Mouse (Mus musculus) intestine, embryonic 15.5 days (tissue): ENCODE results near the gene Cblb. TPM values are rescaled to one million over a fixed set of nuclear protein-coding genes. Genes with fewer than 3 reads are reported as not detected.

Source experiments
- ATAC-seq: fragments of 200-750 bp; cut with Nextera tagmentation; 2 replicates; pipeline ENCODE4 v1.8.0; 2017; ENCODE audit warnings: moderate TSS enrichment, moderate library complexity
- H3K27ac ChIP-seq: fragments of 300-500 bp; sonication (generic); 2 replicates; pipeline ENCODE4 v1.5.1; 2015; ENCODE audit warnings: mild to moderate bottlenecking, inconsistent platforms
- H3K27me3 ChIP-seq: fragments of 300-500 bp; sonication (generic); replicated peaks from 2 replicates; pipeline ENCODE4 v1.6.1; 2015; ENCODE audit warnings: inconsistent platforms
- H3K36me3 ChIP-seq: fragments of 300-500 bp; sonication (generic); 2 replicates; pipeline ENCODE4 v1.6.1; 2015; ENCODE audit warnings: inconsistent platforms
- H3K4me1 ChIP-seq: fragments of 300-500 bp; sonication (generic); replicated peaks from 2 replicates; pipeline ENCODE4 v1.6.1; 2015; ENCODE audit warnings: inconsistent platforms
- H3K4me2 ChIP-seq: fragments of 300-500 bp; sonication (generic); replicated peaks from 2 replicates; pipeline ENCODE4 v1.6.1; 2015; ENCODE audit warnings: mild to moderate bottlenecking, inconsistent platforms
- H3K4me3 ChIP-seq: fragments of 300-500 bp; sonication (generic); replicated peaks from 2 replicates; pipeline ENCODE4 v1.5.1; 2015; ENCODE audit warnings: inconsistent platforms
- H3K9ac ChIP-seq: fragments of 300-500 bp; sonication (generic); 2 replicates; pipeline ENCODE4 v1.6.1; 2015; ENCODE audit warnings: inconsistent platforms
- H3K9me3 ChIP-seq: fragments of 300-500 bp; sonication (generic); 2 replicates; pipeline ENCODE4 v1.6.1; 2016; ENCODE audit warnings: inconsistent platforms
- WGBS: fragments of 180-500 bp; shearing (Covaris S2); methylation state at CpG from one replicate; pipeline ENCODE4 v1.1.7; 2015; 5-methylcytosine and 5-hydroxymethylcytosine counted together
- polyA plus RNA-seq: library from polyadenylated mRNA; unstranded; fragments of >200 nt; fragmentation: Nextera tagmentation; extraction: Ambion mirVana; gene quantifications from 2 replicates; pipeline ENCODE4 v1.2.1, GENCODE M21; 2015

Cblb gene
- polyA plus RNA-seq, 1 experiment from 2014 or later, result 7.0 TPM

DNA sequence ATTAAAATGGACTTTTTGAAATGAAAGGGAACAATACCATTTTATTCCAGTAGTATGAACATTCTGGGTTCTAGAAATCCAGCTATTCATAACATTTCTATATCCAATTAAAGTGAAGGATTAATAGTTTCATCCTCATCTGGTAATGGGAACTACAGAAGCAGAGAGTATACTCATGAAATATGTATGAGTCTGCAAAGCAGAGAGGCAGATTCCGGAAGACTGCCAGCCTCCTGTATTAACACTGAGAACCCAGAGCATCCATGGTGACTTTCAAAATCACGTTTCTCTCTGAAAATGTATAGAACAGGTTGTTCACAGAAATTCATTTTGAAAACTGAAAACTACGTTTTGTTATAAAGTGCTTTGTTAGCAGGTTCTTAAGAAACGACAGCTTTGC, 83.4 kb downstream of the Cblb start:
- no peak overlapping the region for H3K9ac ChIP-seq
- no peaks in the 10 kb centered on the region for H3K9me3 ChIP-seq
- no peak for ATAC-seq
- no peaks in the 10 kb centered on the region for H3K4me1 ChIP-seq
- no peak overlapping the region for H3K27ac ChIP-seq
- no peak overlapping the region for H3K4me3 ChIP-seq
- WGBS, result 49% methylated on average over 4 of the region's 4 CpGs
- no peaks in the 10 kb centered on the region for H3K27me3 ChIP-seq
- no peak overlapping the region for H3K4me2 ChIP-seq
- H3K36me3 ChIP-seq, result no peaks in the 10 kb centered on the region

DNA sequence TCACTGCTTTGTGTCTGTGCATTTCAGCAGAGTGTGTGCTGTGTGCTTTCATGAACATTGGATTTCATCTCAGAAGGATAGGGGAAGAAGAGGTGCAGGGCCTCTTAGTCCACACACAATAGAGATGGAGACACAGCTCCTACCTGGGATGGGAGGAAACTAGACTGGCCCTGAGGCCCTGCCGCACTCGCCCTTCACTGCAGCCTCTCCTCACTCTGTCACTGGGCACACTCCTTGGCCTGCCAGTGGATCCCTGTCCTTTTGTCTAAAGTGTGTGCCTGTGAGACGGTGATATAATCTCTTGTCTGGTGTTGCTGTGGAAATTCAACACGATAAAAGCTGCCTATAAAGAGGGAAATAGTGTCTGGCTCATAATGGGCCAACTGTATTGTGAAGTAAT, 88.0 kb downstream of the Cblb start:
- Histone ChIP-seq H3K36me3 (no peaks in the 10 kb centered on the region), H3K27me3 (no peaks in the 10 kb centered on the region), H3K9ac (no peak overlapping the region), H3K4me2 (no peak overlapping the region), H3K27ac (no peak overlapping the region), H3K4me1 (no peaks in the 10 kb centered on the region), H3K4me3 (no peak overlapping the region), H3K9me3 (no peaks in the 10 kb centered on the region)
- 73% methylated on average over 4 of the region's 4 CpGs for WGBS
- ATAC-seq, result peak; percentile 69

DNA sequence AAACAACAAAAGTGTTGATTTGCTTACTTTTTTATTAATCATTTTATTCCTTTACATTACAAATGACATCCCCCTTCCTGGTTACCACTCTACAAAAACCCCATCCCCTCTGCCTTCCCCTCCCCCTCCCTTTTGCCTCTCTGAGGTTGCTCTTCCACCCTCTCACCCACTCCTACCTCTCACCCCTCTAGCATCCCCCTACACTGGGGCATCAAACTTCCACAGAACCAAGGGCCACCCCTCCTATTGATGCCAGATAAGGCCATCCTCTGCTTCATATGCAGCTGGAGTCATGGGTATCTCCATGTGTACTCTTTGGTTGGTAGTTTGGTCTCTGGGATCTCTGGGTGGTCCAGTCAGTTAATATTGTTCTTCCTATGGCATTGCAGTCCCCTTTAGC, 93.9 kb downstream of the Cblb start:
- H3K9me3 ChIP-seq, result no peaks in the 10 kb centered on the region
- H3K9ac ChIP-seq, result no peak overlapping the region
- H3K27ac ChIP-seq, result no peak overlapping the region
- no peak overlapping the region for H3K4me3 ChIP-seq
- no peaks in the 10 kb centered on the region for H3K4me1 ChIP-seq
- no peaks in the 10 kb centered on the region for H3K27me3 ChIP-seq
- H3K4me2 ChIP-seq, result no peak overlapping the region
- no peaks in the 10 kb centered on the region for H3K36me3 ChIP-seq
- no peak for ATAC-seq

DNA sequence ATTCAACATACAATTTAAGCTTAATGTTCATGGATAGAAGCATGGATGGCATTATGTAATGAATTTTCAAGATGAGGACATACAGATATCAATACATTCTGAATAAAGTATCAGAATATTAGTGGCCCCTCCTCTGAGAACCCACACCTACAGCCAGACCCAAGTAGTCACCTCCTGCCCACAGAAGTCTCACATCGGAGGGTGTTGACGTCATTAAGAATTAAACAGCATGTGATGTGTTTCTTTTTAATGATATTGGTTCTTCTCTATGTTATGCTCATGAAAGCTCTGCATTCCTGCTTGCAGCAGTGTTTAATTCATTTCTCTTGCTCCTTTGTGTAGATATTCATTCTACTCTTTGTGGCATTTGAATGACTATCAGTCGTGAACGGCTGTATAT, 94.9 kb downstream of the Cblb start:
- Histone ChIP-seq H3K27me3 (no peaks in the 10 kb centered on the region), H3K36me3 (no peaks in the 10 kb centered on the region), H3K4me3 (no peak overlapping the region), H3K9me3 (no peaks in the 10 kb centered on the region), H3K9ac (no peak overlapping the region), H3K4me2 (no peak overlapping the region), H3K4me1 (no peaks in the 10 kb centered on the region), H3K27ac (no peak overlapping the region)
- ATAC-seq, result no peak
- 94% methylated on average over 4 of the region's 4 CpGs for WGBS

DNA sequence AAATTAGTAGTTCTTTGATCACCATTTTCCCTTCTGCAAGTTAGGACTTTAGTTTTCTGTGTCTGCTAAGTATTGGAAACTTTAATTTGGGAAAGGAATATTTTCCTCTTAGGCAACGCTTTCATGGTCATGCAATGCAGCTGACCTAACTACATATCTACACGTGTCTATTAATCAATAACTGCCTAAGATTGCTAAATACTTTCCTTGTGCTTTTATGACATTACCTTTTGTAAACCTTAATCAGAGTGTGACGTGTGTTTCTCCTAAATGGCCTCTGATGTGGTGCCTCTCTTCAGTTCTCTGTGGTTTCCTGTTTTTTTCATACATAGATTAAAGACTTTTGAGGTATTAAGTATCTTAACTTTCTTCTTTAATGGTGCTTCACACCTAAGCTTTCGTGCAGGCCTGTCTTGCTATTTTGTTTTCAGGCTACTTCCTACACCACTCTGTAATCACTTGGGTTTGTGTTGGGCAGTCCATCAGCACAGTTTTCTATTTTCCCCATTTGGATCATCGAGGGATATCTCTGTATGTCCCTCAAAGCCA, 98.4 kb downstream of the Cblb start:
- Histone ChIP-seq H3K36me3 (no peaks in the 10 kb centered on the region), H3K27ac (no peak overlapping the region), H3K27me3 (no peaks in the 10 kb centered on the region), H3K4me1 (no peaks in the 10 kb centered on the region), H3K4me2 (no peak overlapping the region), H3K4me3 (no peak overlapping the region), H3K9ac (no peak overlapping the region), H3K9me3 (no peaks in the 10 kb centered on the region)
- 74% methylated on average over 5 of the region's 5 CpGs for WGBS
- peak; percentile 88 for ATAC-seq

DNA sequence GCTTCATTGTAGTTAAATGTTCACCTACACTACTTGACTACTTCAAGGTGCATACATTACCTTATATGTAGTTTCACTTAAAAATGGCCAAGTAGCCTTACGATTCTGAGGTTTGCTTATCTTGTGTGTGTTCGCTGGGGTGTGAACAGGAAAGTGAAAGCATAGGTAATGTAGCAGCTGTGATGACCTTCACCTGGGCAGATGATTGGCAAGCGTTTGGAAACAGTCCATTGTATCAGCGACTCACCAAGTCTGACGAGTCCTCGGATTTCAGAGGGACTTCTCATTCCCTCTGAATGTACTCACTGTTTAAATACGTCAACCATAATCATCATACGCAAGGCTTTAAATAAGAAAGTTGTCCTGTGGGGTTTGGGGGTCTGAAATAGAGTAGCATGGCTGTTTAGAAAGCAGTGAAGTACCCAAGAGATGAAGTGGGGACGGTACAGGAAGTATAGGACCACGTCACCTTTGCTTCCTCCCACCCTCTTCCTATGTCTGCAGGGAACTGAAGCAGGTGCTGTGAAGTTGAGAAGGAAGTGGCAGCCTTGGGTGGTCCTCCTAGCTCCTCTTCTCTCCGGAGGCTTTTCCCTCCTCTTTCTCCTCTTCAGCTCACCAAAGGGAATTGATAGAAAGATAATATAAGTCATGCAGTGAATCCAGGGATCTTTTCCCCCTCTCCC, 101.9 kb downstream of the Cblb start:
- Histone ChIP-seq H3K4me1 (no peaks in the 10 kb centered on the region), H3K4me2 (no peak overlapping the region), H3K9me3 (no peaks in the 10 kb centered on the region), H3K27me3 (no peaks in the 10 kb centered on the region), H3K36me3 (0 out of 2 replicates have a peak, but pooled peaks cover 2% of the 10 kb centered on the region), H3K4me3 (no peak overlapping the region), H3K27ac (no peak overlapping the region), H3K9ac (no peak overlapping the region)
- 75% methylated on average over 11 of the region's 11 CpGs for WGBS
- ATAC-seq, result no peak

DNA sequence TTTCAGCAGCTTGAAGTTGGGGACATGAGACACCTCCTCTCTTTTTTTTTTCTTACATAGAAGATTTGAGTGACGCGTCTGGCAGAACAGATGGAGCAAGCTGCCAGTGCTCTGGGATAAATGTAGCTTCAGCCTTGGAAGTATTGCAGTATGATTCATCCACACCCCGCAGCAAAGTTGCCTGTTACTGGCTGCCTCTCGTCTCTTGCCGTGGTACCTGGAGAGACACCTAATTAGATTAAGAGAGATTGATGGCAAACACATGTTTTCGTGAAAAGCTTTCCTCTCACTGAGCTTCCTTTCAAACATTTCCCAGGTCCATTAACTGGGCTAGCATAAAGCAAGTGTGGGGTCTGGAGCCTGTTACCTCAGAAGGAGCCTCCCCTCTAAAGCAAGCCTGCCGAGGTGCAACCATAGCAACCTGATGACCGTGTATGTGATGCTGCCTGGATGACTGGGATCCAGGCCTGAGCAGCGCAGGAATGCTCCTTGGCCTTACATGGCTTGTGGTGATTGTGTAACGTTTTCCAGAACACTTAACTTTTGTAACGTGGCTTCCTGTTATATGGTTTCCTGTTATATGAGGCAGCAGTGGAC, 103.7 kb downstream of the Cblb start:
- H3K36me3 ChIP-seq, result 0 out of 2 replicates have a peak, but pooled peaks cover 2% of the 10 kb centered on the region
- H3K9me3 ChIP-seq, result no peaks in the 10 kb centered on the region
- H3K4me1 ChIP-seq, result no peaks in the 10 kb centered on the region
- H3K9ac ChIP-seq, result no peak overlapping the region
- 0 out of 2 replicates have a peak, but pooled peaks have one; percentile 36 for ATAC-seq
- H3K4me2 ChIP-seq, result no peak overlapping the region
- no peak overlapping the region for H3K4me3 ChIP-seq
- no peak overlapping the region for H3K27ac ChIP-seq
- no peaks in the 10 kb centered on the region for H3K27me3 ChIP-seq
- whole genome bisulfite sequencing, result 46% methylated on average over 11 of the region's 11 CpGs

DNA sequence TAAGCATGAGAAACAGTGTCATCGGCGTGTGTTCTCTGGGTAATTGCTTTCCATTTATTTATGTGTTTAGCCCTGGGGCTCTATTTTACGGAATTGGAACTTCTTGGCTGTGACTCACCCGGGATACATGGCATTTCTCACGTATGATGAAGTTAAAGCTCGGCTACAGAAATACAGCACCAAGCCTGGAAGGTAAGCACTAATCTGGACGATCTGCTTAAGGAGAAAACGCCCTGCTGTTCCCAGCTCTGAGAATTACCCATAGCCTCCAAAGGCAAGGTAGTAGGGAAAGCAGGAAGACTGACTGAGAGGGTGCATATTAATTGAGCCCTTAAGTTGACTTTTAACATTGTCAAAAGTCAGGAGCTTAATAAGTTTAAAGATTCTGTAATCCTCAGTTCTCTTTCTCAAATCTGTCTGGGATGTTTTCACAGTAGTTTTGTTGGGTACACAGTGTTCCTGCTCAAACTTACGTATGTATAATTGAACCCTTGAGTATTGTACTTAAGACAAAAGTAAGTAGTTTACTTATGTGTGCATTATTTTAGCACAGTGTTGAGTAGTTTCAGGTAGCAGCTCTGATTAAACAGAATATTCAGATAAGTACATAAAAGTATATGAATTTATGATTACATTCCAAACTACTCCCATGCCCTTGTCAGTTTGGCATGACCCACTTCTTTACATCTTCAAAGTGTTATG, 104.8 kb downstream of the Cblb start:
- 88% methylated on average over 9 of the region's 9 CpGs for WGBS
- H3K4me3 ChIP-seq, result no peak overlapping the region
- H3K27ac ChIP-seq, result no peak overlapping the region

DNA sequence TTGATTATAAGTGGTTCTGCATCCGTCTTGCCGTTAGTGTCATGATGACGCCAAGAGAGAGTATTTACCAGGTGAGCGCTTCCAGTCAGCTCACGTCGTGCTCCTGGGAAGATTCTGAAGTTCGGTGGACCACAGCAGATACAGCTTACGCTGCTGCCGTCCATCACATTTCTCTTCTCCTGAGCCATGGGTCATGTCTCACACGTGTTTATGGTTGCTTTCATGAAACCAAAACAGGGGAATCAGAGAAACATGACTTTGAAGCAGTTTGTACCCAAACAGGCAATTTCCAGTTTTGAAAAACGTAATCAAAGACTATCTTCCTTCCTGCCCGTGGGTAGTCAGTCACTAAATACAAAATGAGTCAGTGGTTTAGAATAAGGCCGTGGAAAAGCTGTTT, 112.1 kb downstream of the Cblb start:
- H3K9me3 ChIP-seq, result no peaks in the 10 kb centered on the region
- no peak for ATAC-seq
- H3K27me3 ChIP-seq, result no peaks in the 10 kb centered on the region
- no peak overlapping the region for H3K27ac ChIP-seq
- no peaks in the 10 kb centered on the region for H3K36me3 ChIP-seq
- no peak overlapping the region for H3K9ac ChIP-seq
- H3K4me1 ChIP-seq, result no peaks in the 10 kb centered on the region
- H3K4me3 ChIP-seq, result no peak overlapping the region
- 93% methylated on average over 13 of the region's 13 CpGs for WGBS
- no peak overlapping the region for H3K4me2 ChIP-seq

More for the DNA sequence above, 104.8 kb downstream of the Cblb start:
- no peaks in the 10 kb centered on the region for H3K27me3 ChIP-seq
- H3K36me3 ChIP-seq, result 0 out of 2 replicates have a peak, but pooled peaks cover 2% of the 10 kb centered on the region
- no peak for ATAC-seq
- H3K9ac ChIP-seq, result no peak overlapping the region
- H3K4me2 ChIP-seq, result no peak overlapping the region
- no peaks in the 10 kb centered on the region for H3K9me3 ChIP-seq
- H3K4me1 ChIP-seq, result no peaks in the 10 kb centered on the region

DNA sequence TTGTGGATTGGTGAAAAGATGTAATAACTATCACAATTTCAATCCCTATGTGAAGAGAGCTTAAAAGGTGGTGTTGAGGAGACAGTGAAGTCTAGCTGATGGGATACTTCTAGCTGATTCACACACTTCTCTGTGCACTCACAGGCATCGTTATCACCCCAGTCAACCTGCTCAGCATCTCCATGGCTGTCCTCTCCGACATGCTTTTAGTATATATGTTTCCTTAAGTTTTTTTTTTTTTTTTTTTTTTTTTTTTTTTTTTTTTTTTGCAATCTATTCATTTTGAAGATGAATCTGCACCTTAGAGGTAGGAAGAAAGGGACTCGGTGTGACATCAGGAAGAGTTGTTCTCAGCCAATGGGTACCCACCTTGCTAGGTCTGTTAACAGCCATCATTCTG, 112.8 kb downstream of the Cblb start:
- H3K4me1 ChIP-seq, result no peaks in the 10 kb centered on the region
- no peak overlapping the region for H3K27ac ChIP-seq
- ATAC-seq, result no peak
- no peak overlapping the region for H3K9ac ChIP-seq
- no peaks in the 10 kb centered on the region for H3K27me3 ChIP-seq
- H3K36me3 ChIP-seq, result no peaks in the 10 kb centered on the region
- no peak overlapping the region for H3K4me2 ChIP-seq
- no peak overlapping the region for H3K4me3 ChIP-seq
- no peaks in the 10 kb centered on the region for H3K9me3 ChIP-seq
- 99% methylated on average over 3 of the region's 3 CpGs for WGBS

DNA sequence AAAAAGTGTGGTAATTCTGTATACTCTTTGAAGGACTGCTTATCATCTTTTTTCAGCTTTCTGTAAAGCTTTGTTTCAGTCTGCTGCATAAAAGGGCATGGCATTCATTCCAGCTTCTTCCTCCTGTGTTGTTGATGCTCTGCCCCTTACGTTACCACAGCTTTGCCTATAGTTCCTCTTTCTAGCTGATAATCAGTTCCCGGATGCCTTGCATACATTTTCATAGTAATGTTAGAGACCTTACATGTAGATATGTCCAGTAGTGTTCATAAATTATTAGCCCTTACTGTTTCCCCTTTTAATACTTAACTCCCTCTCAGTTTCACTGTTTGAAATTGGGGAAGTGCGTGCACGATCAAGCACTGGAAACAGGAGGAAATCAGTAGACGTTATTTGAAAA, 113.8 kb downstream of the Cblb start:
- Histone ChIP-seq H3K27ac (no peak overlapping the region), H3K4me1 (no peaks in the 10 kb centered on the region), H3K4me3 (no peak overlapping the region), H3K9me3 (no peaks in the 10 kb centered on the region), H3K36me3 (no peaks in the 10 kb centered on the region), H3K9ac (no peak overlapping the region), H3K27me3 (no peaks in the 10 kb centered on the region), H3K4me2 (no peak overlapping the region)
- 90% methylated on average over 5 of the region's 5 CpGs for WGBS
- ATAC-seq, result no peak

DNA sequence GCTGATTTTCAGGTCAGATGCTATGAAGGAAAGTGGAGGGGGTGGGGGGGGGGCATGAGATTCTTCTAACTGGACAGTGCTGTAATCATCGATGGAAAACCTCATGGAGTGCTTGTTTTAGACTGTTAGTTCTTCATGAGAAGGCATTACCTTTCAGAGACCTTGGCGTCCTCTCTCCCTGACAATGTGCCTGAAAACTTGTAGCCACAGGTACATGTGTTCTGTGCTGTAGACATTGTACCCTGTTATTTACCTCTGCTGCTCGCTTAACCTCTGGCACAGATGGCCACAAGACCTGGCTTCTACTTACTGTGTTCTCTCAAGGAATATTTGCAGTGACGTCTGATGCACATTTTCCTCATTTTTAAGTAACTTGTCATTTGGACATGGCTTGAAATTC, 114.5 kb downstream of the Cblb start:
- no peaks in the 10 kb centered on the region for H3K4me1 ChIP-seq
- no peak for ATAC-seq
- WGBS, result 89% methylated on average over 4 of the region's 4 CpGs
- H3K27me3 ChIP-seq, result no peaks in the 10 kb centered on the region
- no peaks in the 10 kb centered on the region for H3K36me3 ChIP-seq
- no peak overlapping the region for H3K4me3 ChIP-seq
- no peak overlapping the region for H3K4me2 ChIP-seq
- no peaks in the 10 kb centered on the region for H3K9me3 ChIP-seq
- no peak overlapping the region for H3K9ac ChIP-seq
- no peak overlapping the region for H3K27ac ChIP-seq
